Mouse (Mus musculus): ENCODE measurements around the gene Irs4.
A peak's percentile ranks its signal among the peaks of the same experiment; 100 is the strongest.

The Irs4 gene

DNA sequence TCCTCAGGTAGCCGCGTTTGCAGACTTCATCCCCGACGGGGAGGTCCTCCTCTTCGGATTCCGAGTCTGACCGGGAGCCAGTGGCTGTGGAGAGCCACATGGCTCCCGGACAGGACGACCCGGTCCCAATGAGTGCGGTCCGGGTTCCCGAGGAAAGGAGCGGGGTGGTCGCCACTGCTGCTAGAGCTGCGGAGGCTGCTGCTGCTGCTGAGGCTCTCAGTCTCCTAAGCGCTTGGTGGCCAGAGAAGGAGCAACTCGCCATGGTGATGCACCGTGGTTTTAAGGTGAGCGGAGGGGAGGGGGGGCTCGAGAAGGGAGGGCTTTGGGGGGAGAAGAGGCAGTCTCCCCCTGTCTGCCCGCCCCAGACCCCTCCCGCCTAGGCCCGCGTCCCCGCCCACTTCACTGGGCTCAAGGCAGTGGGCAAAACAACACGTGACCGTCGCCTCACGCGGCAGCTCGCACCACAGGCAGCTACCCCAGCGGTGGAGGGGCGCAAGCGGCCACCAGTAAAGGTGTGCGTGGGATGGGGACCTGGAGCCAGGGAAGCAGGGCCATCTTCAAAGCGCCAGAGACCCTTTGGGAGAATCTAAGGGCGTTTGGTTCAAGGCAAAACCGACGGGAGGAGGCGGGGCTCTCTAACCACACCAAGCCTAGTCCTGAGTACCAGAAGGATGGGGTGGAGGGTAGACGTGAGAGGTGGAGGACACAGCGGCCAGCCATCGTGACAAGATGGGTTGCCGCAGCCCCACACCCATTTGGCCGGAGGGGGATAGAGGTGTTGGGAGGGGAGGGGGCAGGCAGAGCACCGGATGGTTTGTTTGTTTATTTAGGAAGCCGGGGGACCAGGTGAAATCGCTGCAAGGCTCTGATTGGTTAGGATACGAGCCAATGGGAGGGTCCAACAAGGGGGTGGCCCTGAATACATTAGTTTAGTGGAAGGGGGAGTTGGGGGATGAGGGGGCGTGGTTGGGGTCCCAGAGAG, at the start of gene Irs4:
Gene Irs4, minus strand, starts transcription at position 327 of the 982 bp plus-strand sequence.
- DNase-seq: no peak

DNA sequence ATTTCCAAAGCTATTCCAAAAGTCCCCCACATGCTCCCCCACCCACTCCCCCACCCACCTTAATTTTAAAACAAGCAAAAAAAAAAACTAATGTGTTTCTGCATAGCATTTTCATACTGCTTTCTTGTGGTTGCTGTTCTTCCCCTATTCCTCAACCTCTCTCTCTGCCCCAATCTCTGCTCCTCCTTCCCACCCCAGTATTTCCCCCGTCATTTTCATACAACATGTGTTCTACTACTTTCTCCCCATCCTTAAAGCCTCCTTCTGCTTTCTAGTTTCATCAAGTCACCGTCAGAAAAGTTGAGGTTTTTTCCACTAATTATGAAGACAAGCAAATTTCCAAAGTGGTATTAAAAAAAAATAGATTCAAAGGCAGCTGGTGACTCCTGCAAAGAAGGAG, 25.3 kb upstream of the Irs4 start:
- DNase-seq: no peak

DNA sequence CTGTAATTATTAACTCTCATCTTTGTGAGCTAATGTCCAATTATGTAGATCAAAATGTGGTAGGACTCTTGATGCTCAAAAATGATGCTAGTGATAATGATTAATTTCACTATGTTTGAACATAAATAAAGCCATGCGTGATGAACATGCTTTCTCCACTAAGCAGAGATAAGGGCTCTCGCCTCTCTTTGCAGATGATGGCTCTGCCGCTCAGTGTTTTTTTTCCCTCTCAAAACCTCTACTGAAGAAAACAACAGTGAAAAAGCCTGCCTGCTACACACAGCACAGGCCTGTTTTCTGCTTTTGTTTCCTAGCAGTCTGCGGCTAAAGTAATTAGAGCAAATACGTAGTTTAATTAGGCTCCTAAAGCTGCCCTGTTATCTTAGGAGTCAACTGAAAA, 4.5 kb upstream of the Irs4 start:
- DNase-seq: no peak

DNA sequence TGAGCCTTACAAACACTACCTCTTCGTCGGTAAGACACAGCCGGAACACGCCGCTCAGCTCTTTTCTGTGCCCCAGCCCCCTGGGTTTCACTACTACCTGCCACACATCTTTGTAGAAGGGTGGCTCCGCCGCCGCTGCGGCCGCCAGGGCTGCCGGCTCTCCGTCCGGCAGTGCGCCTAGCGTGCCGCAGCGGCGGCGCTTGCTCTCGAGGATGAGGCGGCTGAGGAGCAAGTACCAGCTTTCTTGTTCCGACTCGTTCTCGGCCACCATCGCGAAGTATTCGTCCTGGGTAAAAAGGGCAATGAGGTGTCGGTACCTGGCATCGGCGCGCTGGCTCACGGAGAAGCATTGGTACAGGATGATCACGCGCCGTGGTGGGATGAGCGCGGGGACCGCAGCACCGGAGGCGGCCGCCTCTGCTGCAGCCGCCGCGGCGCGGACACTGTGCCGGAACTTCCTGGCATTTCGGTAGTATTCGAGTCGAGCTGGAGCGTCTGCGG, 622 bp downstream of the Irs4 start:
- no peak for DNase-seq

DNA sequence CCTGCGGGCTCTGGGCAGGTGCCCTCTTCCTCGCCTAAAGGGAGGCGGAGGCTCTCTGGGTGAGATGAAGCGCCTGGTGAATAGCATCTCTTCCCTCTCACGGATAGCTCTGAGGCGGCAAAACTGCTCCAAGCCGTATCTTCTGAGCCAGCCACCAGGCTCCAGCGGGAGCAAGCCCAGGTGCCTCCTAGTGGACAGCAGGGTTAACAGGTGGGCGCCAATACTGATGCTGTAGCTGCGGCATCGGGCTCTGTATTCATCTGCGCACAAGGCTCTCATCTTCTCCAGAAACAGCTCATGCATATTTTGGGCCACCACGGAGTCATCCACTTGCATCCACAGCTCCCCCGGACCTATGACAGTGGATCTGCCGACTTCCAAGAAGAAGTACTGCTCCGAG, 1.1 kb downstream of the Irs4 start:
- DNase-seq: no peak

DNA sequence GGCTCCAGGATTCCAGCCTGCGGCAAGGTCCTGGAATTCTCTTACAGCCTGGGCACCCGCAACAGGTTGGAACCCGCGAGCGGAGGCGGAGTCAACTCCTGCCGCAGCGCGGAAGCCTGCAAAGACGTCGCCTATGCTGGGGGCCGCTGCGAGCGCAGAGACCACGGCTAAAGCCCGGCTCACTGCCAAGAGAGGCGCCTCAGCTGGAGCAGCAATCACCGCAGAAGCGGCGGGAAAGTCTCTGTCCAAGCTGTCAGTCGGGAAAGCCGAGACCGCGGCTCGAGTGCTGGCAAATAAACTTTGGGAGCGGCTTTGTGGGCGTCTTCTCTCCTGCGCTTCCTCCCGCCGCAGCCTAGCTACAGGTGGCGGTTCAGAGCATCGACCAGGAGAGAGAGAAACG, 3.3 kb downstream of the Irs4 start:
- DNase-seq: peak; percentile 14
